11 mouse cellular contexts compared by ENCODE assay signal in the genomic region with DNA sequence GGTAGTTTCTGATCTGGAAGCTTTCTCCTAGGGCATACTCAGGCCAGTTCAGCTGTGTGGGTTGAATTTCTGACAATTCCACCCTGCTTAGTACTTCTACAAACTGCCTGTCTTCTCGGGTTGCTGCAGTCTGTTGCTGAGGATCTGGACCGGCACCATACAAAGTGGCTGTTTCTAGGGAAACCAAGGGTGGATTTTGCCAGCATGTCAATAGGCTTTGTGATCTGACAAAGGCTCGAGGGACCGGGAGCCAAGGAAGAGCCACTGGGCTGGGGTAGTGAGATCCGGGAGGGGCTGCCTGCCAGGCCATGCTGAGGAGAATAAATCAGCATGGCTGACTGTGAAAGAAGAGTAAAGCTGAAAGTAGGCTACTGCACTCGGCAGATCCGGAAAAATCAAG. TPM values are rescaled to one million over a fixed set of nuclear protein-coding genes. Genes with fewer than 3 reads are reported as not detected.
DNase-seq lines count a peak whose midpoint lies in the region; ATAC-seq lines count a peak whose summit lies in the region.
"Had no signal": no experiment of that assay in that cellular context is flagged by ENCODE, and none has a peak within 500 bp of the region (broad histone marks: within the 10 kb centered on the region; RNA-seq: fewer than 3 reads in every experiment).

No protein-coding gene starts in this region.

- intact Hi-C loops in left cerebral cortex, postnatal 10 days (cut with DNase I), result no loop called here

- 7% methylated on average over 7 of the region's 7 CpGs for WGBS in forebrain, embryonic 12.5 days
- WGBS in neural tube, embryonic 15.5 days, result 9% methylated on average over 7 of the region's 7 CpGs

- H3K27ac ChIP-seq in forebrain, embryonic 12.5 days, result peak overlapping the region; percentile 15; the same call in 1 of the 2 replicates
- H3K27ac ChIP-seq in neural tube, embryonic 15.5 days (replicated peaks), result peak overlapping the region; percentile 60
- H3K27ac ChIP-seq: embryonic facial prominence, embryonic 15.5 days had no signal

- no peaks in the 10 kb centered on the region for H3K27me3 ChIP-seq in forebrain, embryonic 12.5 days
- H3K27me3 ChIP-seq in neural tube, embryonic 15.5 days (replicated peaks), result no peaks in the 10 kb centered on the region
- H3K27me3 ChIP-seq: embryonic facial prominence, embryonic 15.5 days had no signal

- peak; percentile 52 to 72 for DNase-seq in left cerebral cortex, postnatal 10 days (ENCODE audit: extremely low spot score in 1 of 2, low spot score in 2 of 2)
- DNase-seq in left cerebral cortex, adult 11 months (ENCODE audit: low spot score), result no peak
- peak; percentile 63 to 77 for DNase-seq in layer of hippocampus, postnatal 14 days (ENCODE audit: low spot score in 2 of 2)
- DNase-seq in lung, postnatal 4 days, result no peak
- DNase-seq in yolk sac, embryonic 10.5 days (ENCODE audit: low spot score), result no peak
- DNase-seq in kidney, postnatal 36 days, result no peak
- DNase-seq: lung, adult 18-20 months had no signal

- no peaks in the 10 kb centered on the region for H3K36me3 ChIP-seq in forebrain, embryonic 12.5 days (replicated peaks)
- H3K36me3 ChIP-seq in neural tube, embryonic 15.5 days, result no peaks in the 10 kb centered on the region
- H3K36me3 ChIP-seq: embryonic facial prominence, embryonic 15.5 days had no signal

- H3K4me3 ChIP-seq in forebrain, embryonic 12.5 days (replicated peaks), result no peak overlapping the region
- H3K4me3 ChIP-seq in neural tube, embryonic 15.5 days (replicated peaks), result no peak overlapping the region
- H3K4me3 ChIP-seq: embryonic facial prominence, embryonic 15.5 days; left cerebral cortex, adult 2 months had no signal

- H3K9ac ChIP-seq in forebrain, embryonic 12.5 days, result no peak overlapping the region; the same call in 1 of the 2 replicates
- H3K9ac ChIP-seq in neural tube, embryonic 15.5 days (replicated peaks), result no peak overlapping the region
- H3K9ac ChIP-seq: embryonic facial prominence, embryonic 15.5 days had no signal

- H3K4me2 ChIP-seq in forebrain, embryonic 12.5 days, result no peak overlapping the region
- no peak overlapping the region for H3K4me2 ChIP-seq in neural tube, embryonic 15.5 days
- H3K4me2 ChIP-seq: embryonic facial prominence, embryonic 15.5 days had no signal

- ATAC-seq in forebrain, embryonic 12.5 days (ENCODE audit: low FRiP score), result peak; percentile 57
- ATAC-seq in neural tube, embryonic 15.5 days (ENCODE audit: low FRiP score), result peak; percentile 91

- no peaks in the 10 kb centered on the region for H3K9me3 ChIP-seq in forebrain, embryonic 12.5 days
- H3K9me3 ChIP-seq in neural tube, embryonic 15.5 days (replicated peaks), result no peaks in the 10 kb centered on the region
- H3K9me3 ChIP-seq: embryonic facial prominence, embryonic 15.5 days had no signal

- H3K4me1 ChIP-seq in forebrain, embryonic 12.5 days, result peaks cover 39% of the 10 kb centered on the region
- H3K4me1 ChIP-seq in neural tube, embryonic 15.5 days, result peaks cover 21% of the 10 kb centered on the region
- H3K4me1 ChIP-seq: embryonic facial prominence, embryonic 15.5 days had no signal

RNA-seq across cellular contexts. Expression of gene Amer2, which starts 25.8 kb away (rescaled TPM):
- total RNA-seq in left cerebral cortex, postnatal 10 days (2021), result 10 to 100 TPM; 37.3 to 40.8 TPM
- polyA plus RNA-seq in forebrain, embryonic 12.5 days (2016; fragmentation: Nextera tagmentation; extraction: Ambion mirVana), result 37.5 and 38.6 TPM in 2 replicates
- 10 to 100 TPM; 44.0 to 44.2 TPM for total RNA-seq in layer of hippocampus, postnatal 14 days (2021)
- 21.8 and 30.5 TPM in 2 replicates for polyA plus RNA-seq in neural tube, embryonic 15.5 days (2015; fragmentation: Nextera tagmentation; extraction: Ambion mirVana)

Comparison
In these comparisons a context has a peak if more than half of its experiments do, and no peak if none do; other contexts are left out.
1. DNase-seq: peak in left cerebral cortex, postnatal 10 days (2 of 2) and layer of hippocampus, postnatal 14 days (2 of 2); none in left cerebral cortex, adult 11 months (single experiment), lung, postnatal 4 days (0 of 2), yolk sac, embryonic 10.5 days (single experiment) and kidney, postnatal 36 days (0 of 2).